Mouse (Mus musculus): Measurements from ENCODE around the gene Grik4. TPM values are rescaled to one million over a fixed set of nuclear protein-coding genes. Genes with fewer than 3 reads are reported as not detected.

Grik4 gene
- total RNA-seq, 2 experiments from 2014 or later = 0.17 TPM; not detected in 1

DNA sequence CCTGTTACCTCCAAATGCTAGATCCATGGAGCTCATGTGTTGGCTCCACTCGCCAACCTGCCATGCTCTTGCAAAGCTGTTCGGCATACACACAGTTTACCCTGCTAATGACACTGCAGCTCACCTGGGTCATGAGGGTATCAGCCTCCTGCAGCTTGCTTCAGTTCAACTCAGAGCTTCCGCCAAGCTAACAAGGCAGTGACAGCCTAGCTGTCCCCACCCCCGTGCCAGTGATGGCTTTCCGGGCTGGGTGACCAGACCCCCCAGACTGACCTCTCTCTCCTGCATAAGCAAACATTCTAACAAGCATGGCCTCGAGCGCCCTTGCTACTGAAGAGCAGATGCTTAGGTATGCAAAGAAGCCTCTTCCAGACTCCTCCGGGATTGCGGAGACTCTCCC lies 167.5 kb downstream of the Grik4 start:
- intact Hi-C loops (cut with DNase I) = no loop called here
- DNase-seq = no peak

GRCm38 (mm10) chr9:42764823-42765560 lies 179.3 kb downstream of the Grik4 start:
- no peak for DNase-seq
- intact Hi-C loops (cut with DNase I) = no loop called here

GRCm38 (mm10) chr9:42758682-42759205 lies 185.5 kb downstream of the Grik4 start:
- intact Hi-C loops (cut with DNase I) = no loop called here
- DNase-seq = no peak

GRCm38 (mm10) chr9:42757012-42757640 lies 187.2 kb downstream of the Grik4 start:
- intact Hi-C loops (cut with DNase I) = no loop called here
- DNase-seq = no peak

DNA sequence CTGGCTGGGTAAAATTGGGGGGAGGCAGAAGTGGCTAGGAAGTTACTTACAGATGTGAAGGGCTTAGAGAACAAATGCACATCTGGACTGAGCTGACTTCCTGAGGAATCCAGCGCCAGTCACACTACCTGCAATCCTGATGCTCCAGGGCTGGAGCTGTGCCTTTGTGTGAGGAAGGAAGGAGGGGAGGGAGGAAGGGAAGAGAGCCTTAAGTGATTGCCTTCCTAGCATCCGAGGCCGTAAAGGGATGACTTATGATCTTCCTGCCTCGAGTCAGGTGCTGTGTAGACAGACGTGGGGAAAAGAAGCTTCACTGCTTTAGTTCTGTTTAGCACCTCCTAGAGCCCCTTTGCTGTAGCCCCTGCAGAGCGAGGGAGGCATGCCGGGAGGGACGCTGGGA lies 189.6 kb downstream of the Grik4 start:
- DNase-seq = no peak
- intact Hi-C loops (cut with DNase I) = no loop called here

DNA sequence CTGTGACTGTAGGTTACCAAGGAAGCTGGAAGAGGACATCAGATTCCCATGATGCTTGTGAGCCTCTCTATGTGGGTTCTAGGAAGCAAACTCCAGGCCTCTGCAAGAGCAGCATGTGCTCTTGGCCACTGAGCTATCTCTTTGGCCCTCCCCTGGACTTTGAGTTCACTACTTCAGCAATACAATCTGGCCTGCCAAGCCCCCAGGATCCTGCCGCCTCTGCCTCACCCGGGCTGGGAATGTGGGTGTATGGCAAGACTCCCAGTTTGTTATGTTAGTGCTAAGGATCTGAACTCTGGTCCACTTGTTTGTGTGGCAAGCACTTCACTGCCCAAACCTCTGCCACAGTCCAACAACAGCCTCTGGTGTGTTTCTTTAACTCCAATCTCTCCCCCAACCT lies 193.1 kb downstream of the Grik4 start:
- intact Hi-C loops (cut with DNase I) = no loop called here
- no peak for DNase-seq

DNA sequence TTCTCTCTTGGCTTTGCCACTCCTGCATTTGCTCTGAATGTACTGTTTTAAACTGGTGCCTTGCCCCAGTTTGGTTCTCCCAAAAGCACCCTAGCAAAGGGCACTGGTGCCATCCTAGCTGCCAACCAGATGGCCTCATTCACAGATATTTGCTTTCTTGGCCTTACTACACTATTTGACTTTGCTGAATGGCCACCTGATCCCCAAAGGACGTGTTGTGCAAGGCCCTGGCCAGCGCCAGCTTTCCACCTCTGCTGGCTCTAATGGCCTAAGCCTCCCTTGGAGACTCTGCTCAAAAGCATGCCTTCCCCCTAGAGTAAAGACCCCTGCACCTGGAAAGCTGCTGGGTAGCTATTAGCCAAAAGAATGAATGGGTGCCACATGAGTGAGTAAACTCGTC lies 194.1 kb downstream of the Grik4 start:
- DNase-seq = peak in 1 of 2 experiments; percentile 15
- intact Hi-C loops (cut with DNase I) = no loop called here

DNA sequence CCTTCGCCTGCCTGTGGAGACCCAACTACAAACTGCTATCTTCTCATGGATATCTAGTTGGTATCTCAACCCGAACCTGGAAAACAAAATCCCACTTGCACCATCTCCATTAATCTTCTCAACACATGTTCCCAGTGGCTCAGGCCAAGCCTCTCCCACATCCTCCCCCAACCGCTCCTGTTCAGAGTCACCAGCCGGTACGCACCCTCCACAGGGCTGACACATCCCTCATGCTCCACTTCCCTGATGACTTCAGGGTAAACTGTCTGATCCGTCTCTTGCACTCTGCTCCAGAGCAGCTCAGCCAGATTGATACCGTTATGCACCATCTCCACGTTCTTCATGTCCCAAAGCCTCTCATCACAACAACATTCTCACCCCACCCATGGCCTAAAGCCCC lies 198.3 kb downstream of the Grik4 start:
- DNase-seq = no peak

DNA sequence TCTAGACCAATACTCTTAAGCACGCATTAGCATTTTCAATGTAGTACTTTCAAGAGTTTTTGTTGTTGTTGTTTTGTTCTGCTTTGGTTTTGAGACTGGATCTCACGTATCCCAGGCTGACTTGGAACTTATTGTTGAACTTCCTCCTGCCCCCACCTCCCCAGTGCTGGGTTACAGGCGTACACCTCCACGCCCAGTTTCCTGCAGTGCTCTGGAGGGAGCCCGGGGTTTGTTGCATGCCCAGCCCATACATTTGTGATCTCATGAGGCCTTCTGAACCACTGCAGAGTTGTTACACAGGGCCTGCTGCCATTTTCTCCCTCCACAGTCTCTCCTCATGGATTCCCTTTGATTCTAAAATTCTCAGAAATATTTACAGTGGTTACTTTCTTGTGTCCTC lies 201.9 kb downstream of the Grik4 start:
- no peak for DNase-seq
- intact Hi-C loops (cut with DNase I) = no loop called here

More for the DNA sequence above, 198.3 kb downstream of the Grik4 start:
- intact Hi-C loops (cut with DNase I) = no loop called here

DNA sequence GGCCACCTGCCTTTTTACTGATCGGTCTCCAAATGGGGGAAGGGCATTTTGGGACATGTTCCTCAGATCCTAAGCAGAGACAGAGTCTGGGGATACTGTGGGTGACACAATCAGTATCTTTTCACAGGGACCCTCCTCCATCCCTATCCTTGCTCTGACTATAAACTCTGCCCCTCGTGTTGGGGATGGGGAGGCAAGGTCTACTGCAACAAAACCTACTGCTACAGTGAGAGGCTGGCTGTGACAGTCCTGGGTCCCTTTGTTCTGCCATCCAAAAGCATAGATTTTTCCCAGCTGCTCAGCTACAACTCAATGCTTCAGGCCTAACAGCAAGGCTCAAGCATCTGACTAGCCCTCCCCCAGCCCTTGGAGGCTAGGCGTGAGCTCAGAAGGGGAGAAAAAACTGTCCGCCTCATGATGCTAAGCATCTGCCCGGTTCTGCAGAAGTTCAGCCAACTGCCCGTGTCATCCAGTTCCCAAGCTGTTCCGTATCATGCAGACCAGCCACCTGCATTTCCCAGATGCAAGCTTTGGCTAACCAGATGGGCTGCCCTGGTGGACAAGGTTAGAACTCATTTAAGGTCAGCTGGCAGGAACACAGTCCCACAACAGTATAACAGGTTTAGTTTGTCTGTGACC lies 207.5 kb downstream of the Grik4 start:
- no peak for DNase-seq
- intact Hi-C loops (cut with DNase I) = no loop called here

DNA sequence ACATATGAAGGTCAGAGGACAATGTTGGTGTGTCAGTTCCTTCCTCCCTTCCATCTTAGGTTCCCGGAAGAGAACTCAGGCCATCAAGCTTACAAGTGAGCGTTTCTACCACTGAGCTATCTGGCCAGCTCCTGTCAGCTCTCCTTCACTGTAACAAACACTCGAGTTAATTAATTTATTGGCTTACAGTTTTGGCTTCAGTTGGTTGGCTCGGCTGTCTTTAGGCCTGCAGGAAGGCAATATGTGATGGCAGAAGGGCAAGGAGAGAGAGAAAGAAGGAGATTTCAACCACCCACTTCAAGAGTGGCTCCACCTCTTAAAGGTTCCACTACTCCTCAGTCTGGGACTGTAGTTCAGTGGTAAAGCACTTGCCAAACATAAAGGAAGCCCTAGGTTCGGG lies 209.2 kb downstream of the Grik4 start:
- intact Hi-C loops (cut with DNase I) = no loop called here
- DNase-seq = no peak

- DNase-seq = no peak
- intact Hi-C loops (cut with DNase I) = no loop called here
Observed at GRCm38 (mm10) chr9:42732731-42733318, 211.5 kb downstream of the Grik4 start.

- intact Hi-C loops (cut with DNase I) = no loop called here
Observed at GRCm38 (mm10) chr9:42728472-42728871, 215.8 kb downstream of the Grik4 start.

GRCm38 (mm10) chr9:42727661-42728060 lies 216.6 kb downstream of the Grik4 start:
- intact Hi-C loops (cut with DNase I) = no loop called here
- DNase-seq = no peak

More at GRCm38 (mm10) chr9:42728472-42728871, 215.8 kb downstream of the Grik4 start:
- DNase-seq = no peak

- no peak for DNase-seq
- intact Hi-C loops (cut with DNase I) = no loop called here
Observed at GRCm38 (mm10) chr9:42727186-42727585, 217.1 kb downstream of the Grik4 start.

DNA sequence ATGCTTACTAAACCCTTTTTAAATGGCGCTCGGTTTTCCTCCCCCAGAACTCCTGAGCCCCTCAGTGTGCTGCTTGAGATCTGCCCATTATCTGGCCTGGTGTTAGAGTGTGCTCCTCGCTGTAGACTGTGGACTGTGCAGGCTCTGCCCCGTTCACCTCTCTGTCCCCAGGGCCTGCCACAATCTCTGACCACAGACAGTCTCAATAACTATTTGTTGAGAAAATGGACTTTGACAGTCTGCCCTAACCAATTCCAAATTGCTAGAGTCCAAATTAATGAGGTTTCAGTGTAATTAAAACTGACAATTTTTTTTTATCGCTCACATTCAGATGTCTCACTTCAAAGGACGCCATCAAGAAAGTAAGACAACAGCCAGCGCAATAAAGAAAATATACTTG lies 220.2 kb downstream of the Grik4 start:
- no peak for DNase-seq
- intact Hi-C loops (cut with DNase I) = no loop called here

DNA sequence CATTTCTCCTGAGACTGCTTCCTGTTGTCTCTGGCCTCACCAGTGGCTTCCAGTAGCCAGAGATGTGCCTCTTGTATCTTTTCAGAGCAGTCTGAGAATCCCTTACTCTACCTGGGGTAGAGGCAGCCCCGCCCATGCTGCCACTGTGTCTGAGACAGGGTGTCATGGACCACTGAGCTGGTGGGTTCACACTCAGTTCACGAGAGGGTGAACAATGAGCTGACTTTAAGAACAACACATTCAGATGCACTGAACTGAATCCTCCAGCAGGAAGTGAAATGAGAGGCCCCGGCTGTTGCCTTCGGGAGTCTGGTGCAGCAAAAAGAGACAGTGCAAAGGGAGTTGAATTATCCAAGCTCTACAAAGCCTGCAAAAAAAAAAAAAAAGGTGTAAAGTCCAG lies 221.8 kb downstream of the Grik4 start:
- intact Hi-C loops (cut with DNase I) = no loop called here
- no peak for DNase-seq

DNA sequence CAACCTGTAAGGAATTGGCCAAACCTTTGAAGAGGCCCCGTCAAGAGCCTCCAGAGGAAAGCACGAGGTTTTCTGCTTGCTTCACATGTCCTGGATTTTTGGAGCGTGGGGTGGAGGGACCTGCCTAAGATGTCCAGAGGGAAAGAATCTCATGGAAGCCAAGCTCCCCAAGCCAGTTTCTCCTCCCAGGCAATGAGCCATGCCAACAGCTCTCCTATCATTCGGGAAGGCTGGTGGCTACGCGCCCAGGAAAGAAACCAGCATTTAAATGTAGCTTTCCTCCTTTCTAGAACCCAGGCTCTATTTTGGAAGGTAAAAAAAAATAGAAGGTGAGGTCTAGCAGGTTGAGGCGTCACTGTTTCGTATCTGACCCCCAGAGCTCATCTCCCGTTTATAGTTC lies 222.6 kb downstream of the Grik4 start:
- no peak for DNase-seq
- intact Hi-C loops (cut with DNase I) = no loop called here

DNA sequence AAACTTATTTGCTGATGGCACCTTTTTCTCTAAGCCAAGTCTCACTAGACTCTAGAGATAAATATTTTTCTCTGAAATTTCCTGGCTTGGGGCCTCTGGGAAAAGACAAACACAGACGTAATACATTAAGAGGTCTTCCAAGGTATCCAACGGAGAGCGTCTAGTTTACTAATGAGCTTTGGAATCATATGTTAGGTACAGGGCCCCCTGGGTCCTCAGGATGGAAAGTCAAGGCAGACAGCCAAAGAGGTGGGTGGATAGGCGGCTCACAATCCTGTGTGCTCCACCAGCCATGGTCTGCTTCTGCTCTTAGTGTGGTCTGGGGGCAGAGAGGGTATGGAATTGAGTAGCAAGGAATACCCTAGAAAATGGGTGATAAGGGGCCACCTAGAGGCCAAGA lies 223.1 kb downstream of the Grik4 start:
- intact Hi-C loops (cut with DNase I) = no loop called here
- no peak for DNase-seq

DNA sequence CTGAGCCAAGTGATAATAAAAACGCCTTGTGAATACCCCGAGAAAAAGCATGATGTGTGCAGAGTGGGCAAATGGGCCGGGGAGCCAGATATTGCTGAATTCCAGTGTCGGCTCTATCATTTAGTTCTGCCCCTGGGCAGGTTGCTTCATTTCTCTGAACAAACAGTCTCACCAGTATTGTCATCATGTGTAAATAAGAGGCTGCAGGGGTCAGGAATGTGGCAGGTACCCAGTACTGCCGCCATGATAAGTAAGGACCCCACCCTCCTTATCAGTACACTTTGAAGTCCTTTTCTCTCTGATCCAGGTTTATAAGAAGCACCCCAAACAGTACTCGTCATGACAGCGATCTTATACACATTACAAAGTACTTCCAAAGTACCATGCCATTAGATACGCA lies 230.4 kb downstream of the Grik4 start:
- intact Hi-C loops (cut with DNase I) = no loop called here
- no peak for DNase-seq

- intact Hi-C loops (cut with DNase I) = no loop called here
- DNase-seq = no peak
Observed at GRCm38 (mm10) chr9:42705848-42706247, 238.4 kb downstream of the Grik4 start.

Data from gastrocnemius, postnatal 36 days (tissue).